Mouse (Mus musculus) G1E (cell line): ENCODE measurements around the gene Ap4s1. TPM values are rescaled to one million over a fixed set of nuclear protein-coding genes. Genes with fewer than 3 reads are reported as not detected.

Experiments used
- ATAC-seq: 2 replicates; pipeline ENCODE4 v1.8.0; 2016; ENCODE audit warnings: mild to moderate bottlenecking; ENCODE audit not compliant: insufficient number of reproducible peaks, poor library complexity, low FRiP score, severe bottlenecking; ENCODE audit errors: extremely low read depth
- DNase-seq: peaks from one replicate; pipeline ENCODE4 v3.0.0; 2012; ENCODE audit warnings: low spot score
- H3K27me3 ChIP-seq: 2 replicates; pipeline ENCODE4 v1.6.1; 2012; ENCODE audit warnings: mild to moderate bottlenecking, low read length, inconsistent platforms; ENCODE audit not compliant: insufficient read depth
- H3K36me3 ChIP-seq: replicated peaks from 2 replicates; pipeline ENCODE3; 2012; ENCODE audit warnings: mild to moderate bottlenecking, inconsistent platforms
- H3K4me1 ChIP-seq: 2 replicates; pipeline ENCODE4 v1.6.1; 2012; ENCODE audit warnings: low read depth, low read length, inconsistent platforms, mixed read lengths; ENCODE audit not compliant: insufficient read depth
- H3K4me3 ChIP-seq: 2 replicates; pipeline ENCODE4 v1.5.1; 2012; ENCODE audit warnings: low read depth, mild to moderate bottlenecking, inconsistent platforms, low read length, moderate library complexity, mixed read lengths
- H3K9me3 ChIP-seq: replicated peaks from 2 replicates; pipeline ENCODE4 v1.6.1; 2012; ENCODE audit warnings: inconsistent platforms
- CTCF ChIP-seq: IDR thresholded peaks from 2 replicates; pipeline ENCODE4 v1.5.1; 2012; ENCODE audit warnings: low read depth, low read length, inconsistent platforms, mixed read lengths
- GATA1 ChIP-seq: IDR thresholded peaks from 2 replicates; pipeline ENCODE4 v1.6.1; 2012; ENCODE audit warnings: borderline replicate concordance, low read length, inconsistent platforms, mixed read lengths
- GATA2 ChIP-seq: IDR thresholded peaks from 2 replicates; pipeline ENCODE4 v1.6.1; 2012; ENCODE audit warnings: low read depth, low read length, inconsistent platforms, borderline replicate concordance
- POLR2AphosphoS5 ChIP-seq: IDR thresholded peaks from 2 replicates; pipeline ENCODE4 v1.6.1; 2012; ENCODE audit warnings: low read depth, low read length, inconsistent platforms; ENCODE audit not compliant: insufficient replicate concordance
- TAL1 ChIP-seq: conservative IDR thresholded peaks from 2 replicates; pipeline ENCODE4 v1.6.1; 2012; ENCODE audit warnings: low read depth, low read length, inconsistent platforms, mixed read lengths
- polyA plus RNA-seq: library from polyadenylated mRNA; stranded (reverse); fragments of >175 nt; gene quantifications from 2 replicates; pipeline ENCODE4 v1.2.3, GENCODE M21; 2012
- total RNA-seq, 2 experiments: library from RNA; stranded (forward) in 1 of 2; stranded (reverse) in 1 of 2; fragments of 200-1000 nt in 1 of 2; fragments of >200 nt in 1 of 2; fragmentation: Nextera tagmentation in 1 of 2; gene quantifications; 2 replicates each; pipeline ENCODE4 v1.2.3; 2014 to 2017

The Ap4s1 gene
- total and polyA plus RNA-seq, 3 experiments: 7.2 to 21.8 (median 16.2) TPM

DNA sequence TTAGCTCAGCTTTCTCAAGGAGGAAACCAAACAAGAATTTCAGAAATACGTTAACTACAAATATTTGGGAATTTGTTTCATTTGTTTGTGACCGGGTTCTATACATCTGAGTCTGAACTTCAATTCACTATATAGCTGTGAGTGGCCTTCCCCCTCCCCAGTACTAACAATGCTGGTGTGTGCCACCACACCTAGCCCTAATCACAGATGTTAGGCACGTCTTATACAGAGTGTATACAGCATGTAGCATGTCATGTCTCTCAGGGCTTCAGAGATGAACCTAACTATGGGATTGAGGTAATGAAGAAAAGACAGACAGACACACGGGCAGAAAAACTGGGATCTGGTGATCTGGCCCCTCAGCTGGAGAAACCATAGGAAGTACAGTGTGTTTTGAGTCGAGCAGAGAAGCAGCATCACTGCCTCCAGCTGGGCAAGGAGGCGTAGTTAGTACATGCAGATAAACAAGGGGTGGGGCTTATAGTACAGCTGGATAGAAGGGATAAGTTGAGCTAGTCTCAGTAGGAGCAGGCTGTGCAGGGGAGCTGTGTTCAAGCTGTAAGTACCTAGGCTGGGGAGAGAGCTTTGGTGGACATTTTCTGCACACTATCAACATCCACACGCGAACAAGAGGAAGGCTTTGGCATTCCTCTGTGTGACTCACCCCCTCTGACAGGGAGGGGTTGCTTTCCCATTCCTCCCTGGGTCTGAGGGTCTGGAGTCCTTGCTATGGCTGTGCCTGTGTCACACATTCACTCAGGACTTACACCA, 9.0 kb downstream of the Ap4s1 start:
- peak; percentile 19 for DNase-seq
- TF ChIP-seq CTCF: no peak
- TF ChIP-seq GATA2: no peak
- TF ChIP-seq TAL1: peak; percentile 19; the same call in 1 of the 2 replicates
- TF ChIP-seq POLR2AphosphoS5: no peak
- TF ChIP-seq GATA1: no peak
- H3K36me3 ChIP-seq: peaks cover 5% of the 10 kb centered on the region
- peaks cover 26% of the 10 kb centered on the region for H3K4me1 ChIP-seq
- ATAC-seq: peak; percentile 83
- H3K9me3 ChIP-seq: peaks cover 9% of the 10 kb centered on the region; the same call in 1 of the 2 replicates
- H3K4me3 ChIP-seq: no peak overlapping the region
- no peaks in the 10 kb centered on the region for H3K27me3 ChIP-seq

GRCm38 (mm10) chr12:51701723-51702122, 10.9 kb downstream of the Ap4s1 start:
- Histone ChIP-seq H3K27me3 (no peaks in the 10 kb centered on the region; the same call in 1 of the 2 replicates), H3K36me3 (peaks cover 6% of the 10 kb centered on the region), H3K4me3 (no peak overlapping the region), H3K4me1 (peaks cover 27% of the 10 kb centered on the region), H3K9me3 (peaks cover 9% of the 10 kb centered on the region; the same call in 1 of the 2 replicates)
- DNase-seq (no peak), ATAC-seq (no peak)
- no peak for TF ChIP-seq GATA2
- no peak for TF ChIP-seq GATA1
- no peak for TF ChIP-seq CTCF
- TF ChIP-seq TAL1: no peak
- no peak for TF ChIP-seq POLR2AphosphoS5

GRCm38 (mm10) chr12:51703859-51704258, 13.0 kb downstream of the Ap4s1 start:
- no peak for ATAC-seq
- Histone ChIP-seq H3K9me3 (peaks cover 8% of the 10 kb centered on the region; the same call in 1 of the 2 replicates), H3K36me3 (peaks cover 3% of the 10 kb centered on the region), H3K4me3 (no peak overlapping the region), H3K27me3 (no peaks in the 10 kb centered on the region; the same call in 1 of the 2 replicates), H3K4me1 (peaks cover 29% of the 10 kb centered on the region)
- no peak for TF ChIP-seq GATA1
- DNase-seq: no peak

DNA sequence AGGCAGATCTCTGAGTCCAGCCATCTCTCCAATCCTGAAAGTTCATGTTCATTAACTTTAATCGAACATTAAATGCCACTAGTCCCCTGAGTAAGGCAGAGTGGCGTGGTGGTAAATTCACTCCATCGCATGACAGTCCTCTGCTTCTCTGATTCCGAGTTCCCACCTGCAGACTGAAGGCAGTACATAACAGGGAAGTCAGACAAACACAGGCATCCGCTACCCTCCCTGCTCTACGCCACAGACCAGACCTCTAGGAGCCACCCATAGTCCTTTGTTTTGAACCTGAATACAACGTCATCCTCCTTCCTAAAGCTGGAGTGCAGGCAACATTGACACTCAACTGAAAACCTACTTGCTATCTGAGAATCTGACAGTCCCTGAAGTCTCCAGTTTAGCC, 13.7 kb downstream of the Ap4s1 start:
- no peak overlapping the region for H3K4me3 ChIP-seq
- H3K27me3 ChIP-seq: no peaks in the 10 kb centered on the region; the same call in 1 of the 2 replicates
- DNase-seq (no peak), ATAC-seq (no peak)
- H3K4me1 ChIP-seq: peaks cover 29% of the 10 kb centered on the region
- peaks cover 4% of the 10 kb centered on the region; the same call in 1 of the 2 replicates for H3K9me3 ChIP-seq
- TF ChIP-seq GATA2 (no peak), GATA1 (no peak), POLR2AphosphoS5 (no peak), CTCF (no peak), TAL1 (no peak)
- H3K36me3 ChIP-seq: peaks cover 2% of the 10 kb centered on the region

- peaks cover 4% of the 10 kb centered on the region; the same call in 1 of the 2 replicates for H3K9me3 ChIP-seq
- no peak overlapping the region for H3K4me3 ChIP-seq
- TF ChIP-seq POLR2AphosphoS5 (no peak), GATA2 (no peak), TAL1 (no peak), CTCF (no peak), GATA1 (no peak)
- H3K4me1 ChIP-seq: peaks cover 25% of the 10 kb centered on the region
- peaks cover 2% of the 10 kb centered on the region for H3K36me3 ChIP-seq
- no peak for DNase-seq
- no peaks in the 10 kb centered on the region; the same call in 1 of the 2 replicates for H3K27me3 ChIP-seq
- peak; percentile 46 for ATAC-seq
Observed at GRCm38 (mm10) chr12:51705778-51706177, 14.9 kb downstream of the Ap4s1 start.

DNA sequence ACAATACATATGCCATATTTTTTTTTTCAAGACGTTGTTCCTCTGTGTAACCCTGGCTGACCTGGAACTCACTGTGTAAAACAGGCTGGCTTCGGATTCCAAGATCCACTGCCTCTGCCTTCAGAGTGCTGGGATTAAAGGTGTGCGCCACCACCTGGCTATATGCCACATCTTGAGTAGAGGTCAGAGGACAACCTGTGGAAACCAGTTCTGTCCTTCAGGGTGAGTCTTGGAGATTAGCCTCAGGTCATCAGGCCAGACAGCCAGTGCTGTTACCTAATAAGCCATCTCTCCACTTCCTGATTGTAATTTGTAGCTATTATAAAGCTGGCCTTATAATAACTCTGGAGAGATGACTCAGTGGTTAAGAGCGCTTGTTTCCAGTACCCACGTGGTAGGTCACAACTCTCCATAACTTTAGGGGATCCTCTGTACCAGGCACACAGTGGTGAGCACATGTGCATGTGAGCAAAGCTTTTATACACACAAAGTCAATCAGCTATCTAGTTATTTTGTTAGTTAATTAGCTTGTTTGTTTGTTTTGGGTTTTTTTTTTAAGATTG, 15.9 kb downstream of the Ap4s1 start:
- Histone ChIP-seq H3K4me3 (no peak overlapping the region), H3K4me1 (peaks cover 25% of the 10 kb centered on the region), H3K9me3 (peaks cover 3% of the 10 kb centered on the region; the same call in 1 of the 2 replicates), H3K27me3 (no peaks in the 10 kb centered on the region; the same call in 1 of the 2 replicates), H3K36me3 (peaks cover 2% of the 10 kb centered on the region)
- TF ChIP-seq CTCF (no peak), TAL1 (no peak), GATA2 (no peak), POLR2AphosphoS5 (no peak), GATA1 (no peak)
- ATAC-seq (no peak), DNase-seq (no peak)
